Mouse (Mus musculus) limb, embryonic 14.5 days (tissue): Measurements from ENCODE around the gene Phb2. TPM values are rescaled to one million over a fixed set of nuclear protein-coding genes. Genes with fewer than 3 reads are reported as not detected.

Source experiments
- ATAC-seq: fragments of 200-750 bp; cut with Nextera tagmentation; 2 replicates; pipeline ENCODE4 v1.8.0; 2017; ENCODE audit warnings: low read depth, moderate number of reproducible peaks, moderate TSS enrichment; ENCODE audit not compliant: low FRiP score
- DNase-seq: peaks from one replicate; pipeline ENCODE4 v3.0.0-alpha.2; 2015; ENCODE audit warnings: low spot score
- H3K27ac ChIP-seq: fragments of 300-500 bp; sonication (generic); replicated peaks from 2 replicates; pipeline ENCODE4 v1.5.1; 2014; ENCODE audit warnings: low read depth, mild to moderate bottlenecking, low read length, moderate library complexity, mixed read lengths
- H3K27me3 ChIP-seq: fragments of 300-500 bp; sonication (generic); 2 replicates; pipeline ENCODE4 v1.6.1; 2014; ENCODE audit warnings: low read length, mixed read lengths; ENCODE audit not compliant: control insufficient read depth, insufficient read depth
- H3K36me3 ChIP-seq: fragments of 300-500 bp; sonication (generic); 2 replicates; pipeline ENCODE4 v1.6.1; 2014; ENCODE audit warnings: mild to moderate bottlenecking, low read length, moderate library complexity, mixed read lengths; ENCODE audit not compliant: control insufficient read depth, insufficient read depth
- H3K4me1 ChIP-seq: fragments of 300-500 bp; sonication (generic); 2 replicates; pipeline ENCODE4 v1.6.1; 2014; ENCODE audit warnings: antibody characterized with exemption, low read length, mixed read lengths; ENCODE audit not compliant: control insufficient read depth, insufficient read depth
- H3K4me2 ChIP-seq: fragments of 300-500 bp; sonication (generic); replicated peaks from 2 replicates; pipeline ENCODE4 v1.6.1; 2014; ENCODE audit warnings: low read depth, mild to moderate bottlenecking, low read length, moderate library complexity; ENCODE audit not compliant: severe bottlenecking
- H3K4me3 ChIP-seq: fragments of 300-500 bp; sonication (generic); replicated peaks from 2 replicates; pipeline ENCODE4 v1.5.1; 2014; ENCODE audit warnings: low read length
- H3K9ac ChIP-seq: fragments of 300-500 bp; sonication (generic); 2 replicates; pipeline ENCODE4 v1.6.1; 2014; ENCODE audit warnings: mild to moderate bottlenecking, low read depth, low read length, moderate library complexity; ENCODE audit not compliant: severe bottlenecking
- H3K9me3 ChIP-seq: fragments of 300-500 bp; sonication (generic); 2 replicates; pipeline ENCODE4 v1.6.1; 2016; ENCODE audit warnings: low read length; ENCODE audit not compliant: control insufficient read depth
- POLR2A ChIP-seq: fragments of 200-500 bp; IDR thresholded peaks from 2 replicates; pipeline ENCODE4 v1.8.0; 2012; ENCODE audit warnings: inconsistent platforms, mild to moderate bottlenecking, moderate library complexity, borderline replicate concordance; ENCODE audit not compliant: insufficient read depth, insufficient read length; ENCODE audit errors: extremely low read depth
- WGBS: fragments of 180-500 bp; shearing (Covaris S2); extraction: QIAGEN DNeasy Blood & Tissue Kit; methylation state at CpG from one replicate; pipeline ENCODE4 v1.1.7; 2014; 5-methylcytosine and 5-hydroxymethylcytosine counted together
- polyA plus RNA-seq, 2 experiments: library from polyadenylated mRNA; depleted of rRNA in 1 of 2; stranded (reverse) in 1 of 2; unstranded in 1 of 2; fragments of >200 nt; fragmentation: Nextera tagmentation in 1 of 2; extraction: Ambion mirVana in 1 of 2; gene quantifications; 2 replicates each; pipeline versions ENCODE4 v1.2.1 to v1.2.3; 2012 to 2014

Gene Phb2
- polyA plus RNA-seq, 2 experiments: 205 to 296 TPM

- TF ChIP-seq POLR2A: no peak
- DNase-seq (peak; percentile 74), ATAC-seq (peak; percentile 1)
- Histone ChIP-seq H3K27me3 (no peaks in the 10 kb centered on the region), H3K4me3 (peak overlapping the region; percentile 60), H3K9me3 (no peaks in the 10 kb centered on the region), H3K4me1 (peaks cover 11% of the 10 kb centered on the region), H3K36me3 (peaks cover 31% of the 10 kb centered on the region), H3K4me2 (peak overlapping the region; percentile 65), H3K27ac (peak overlapping the region; percentile 97), H3K9ac (peak overlapping the region; percentile 78)
- under 1% methylated on average over 26 of the region's 29 CpGs for WGBS
Measured at GRCm38 (mm10) chr6:124740211-124740887, 28.2 kb downstream of the Phb2 start.

- Histone ChIP-seq H3K9ac (peak within 1 kb of the TSS; percentile 78), H3K27ac (peak within 1 kb of the TSS; percentile 97), H3K4me3 (peak within 1 kb of the TSS; percentile 60), H3K4me1 (peaks cover 14% of the 10 kb centered on the region), H3K4me2 (peak within 1 kb of the TSS; percentile 65), H3K9me3 (no peaks in the 10 kb centered on the region), H3K27me3 (no peaks in the 10 kb centered on the region), H3K36me3 (peaks cover 31% of the 10 kb centered on the region)
- peak; percentile 92; the same call in 1 of the 2 replicates for TF ChIP-seq POLR2A
- ATAC-seq (peak; percentile 86), DNase-seq (peak; percentile 96)
- WGBS: under 1% methylated on average over 41 of the region's 41 CpGs
Measured at GRCm38 (mm10) chr6:124740888-124741761, 29.0 kb downstream of the Phb2 start, which contains the start of gene Grcc10. Grcc10 (minus strand) TSS chr6:124741374.

DNA sequence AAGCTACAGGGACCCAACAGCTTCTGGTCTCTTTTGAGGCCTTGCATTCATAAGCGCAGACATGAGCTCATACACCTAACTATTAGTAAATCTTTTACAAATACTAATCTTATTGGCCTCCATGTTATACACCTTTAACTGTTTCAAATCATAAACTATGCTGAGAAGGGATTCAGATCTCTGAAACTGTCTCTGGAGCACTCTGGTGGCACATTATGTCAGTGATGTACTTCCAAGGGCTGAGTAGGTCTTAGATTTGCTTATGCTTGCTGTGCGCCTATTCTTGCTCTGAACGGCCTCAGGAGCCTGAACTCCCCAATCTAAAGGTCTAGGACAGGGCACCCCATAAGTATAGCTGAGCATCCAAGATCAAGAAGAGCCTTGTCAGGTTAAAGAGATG lies 29.7 kb downstream of the Phb2 start:
- WGBS: 70% methylated on average over 3 of the region's 3 CpGs
- no peaks in the 10 kb centered on the region for H3K27me3 ChIP-seq
- peak overlapping the region; percentile 60 for H3K4me3 ChIP-seq
- peaks cover 36% of the 10 kb centered on the region for H3K36me3 ChIP-seq
- DNase-seq (no peak), ATAC-seq (no peak)
- peak overlapping the region; percentile 78 for H3K9ac ChIP-seq
- H3K9me3 ChIP-seq: no peaks in the 10 kb centered on the region
- H3K4me2 ChIP-seq: peak overlapping the region; percentile 65
- peaks cover 20% of the 10 kb centered on the region for H3K4me1 ChIP-seq
- TF ChIP-seq POLR2A: no peak
- peak overlapping the region; percentile 97 for H3K27ac ChIP-seq

DNA sequence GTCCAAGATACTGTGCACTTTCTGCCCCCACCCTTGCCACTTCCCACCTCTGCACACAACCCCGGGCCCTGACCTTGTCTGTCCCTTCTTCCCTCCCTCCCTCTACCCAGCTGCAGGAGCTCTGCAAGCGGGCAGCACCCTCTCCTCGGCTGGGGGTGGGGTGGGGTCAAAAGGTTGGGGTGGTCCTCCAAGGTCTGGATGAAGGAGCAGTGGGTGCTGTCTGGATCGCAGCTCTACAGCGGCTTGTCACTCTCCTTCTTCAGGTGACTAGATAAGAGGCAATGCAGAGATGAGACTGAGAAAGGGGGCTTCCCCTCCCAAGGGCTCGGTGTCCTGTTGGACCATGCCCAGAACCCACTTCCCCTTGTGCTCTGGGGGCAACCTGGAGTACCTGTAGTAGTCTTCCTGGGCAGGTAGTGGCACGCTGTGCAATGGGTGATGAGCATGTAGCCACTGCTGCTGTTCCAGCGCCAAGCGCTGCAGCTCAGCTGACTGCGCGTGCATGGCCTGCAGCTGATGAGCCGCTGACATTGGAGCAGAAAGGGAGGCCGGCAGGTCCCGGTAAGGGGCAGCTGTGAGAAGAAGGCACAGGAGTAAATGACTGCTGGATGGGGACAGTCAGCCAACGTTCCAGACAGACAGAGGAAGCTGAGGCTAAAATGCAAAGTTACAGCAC lies 30.8 kb downstream of the Phb2 start:
- Histone ChIP-seq H3K4me3 (no peak overlapping the region), H3K36me3 (peaks cover 47% of the 10 kb centered on the region), H3K9ac (no peak overlapping the region), H3K4me2 (no peak overlapping the region), H3K9me3 (no peaks in the 10 kb centered on the region), H3K4me1 (peaks cover 20% of the 10 kb centered on the region), H3K27ac (no peak overlapping the region), H3K27me3 (no peaks in the 10 kb centered on the region)
- no peak for ATAC-seq
- WGBS: 90% methylated on average over 14 of the region's 15 CpGs
- TF ChIP-seq POLR2A: no peak
- DNase-seq: no peak

DNA sequence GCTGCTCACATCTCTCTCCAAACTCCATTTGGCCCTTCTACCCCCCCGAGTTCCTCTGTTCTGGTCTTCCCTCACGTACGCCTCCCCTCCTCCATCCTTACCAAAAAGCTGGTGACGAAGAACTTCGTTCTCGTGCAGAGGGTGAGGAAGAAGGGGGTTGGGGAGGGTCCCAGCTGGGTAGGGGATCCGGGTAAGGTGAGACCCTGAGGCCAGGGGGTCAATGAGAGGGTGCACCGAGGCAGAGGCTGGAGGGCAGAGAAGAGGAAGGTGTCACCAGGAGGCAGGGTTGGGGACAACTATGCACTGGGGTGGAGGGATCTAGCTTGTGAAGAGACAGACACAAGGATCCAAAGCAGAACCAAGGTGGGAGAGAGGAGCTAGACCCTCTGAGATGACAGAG lies 31.5 kb downstream of the Phb2 start:
- DNase-seq (no peak), ATAC-seq (no peak)
- Histone ChIP-seq H3K4me2 (no peak overlapping the region), H3K27ac (no peak overlapping the region), H3K27me3 (no peaks in the 10 kb centered on the region), H3K4me1 (peaks cover 20% of the 10 kb centered on the region), H3K9me3 (no peaks in the 10 kb centered on the region), H3K4me3 (no peak overlapping the region), H3K9ac (no peak overlapping the region), H3K36me3 (peaks cover 53% of the 10 kb centered on the region)
- no peak for TF ChIP-seq POLR2A
- WGBS: 88% methylated on average over 8 of the region's 8 CpGs
